Mouse (Mus musculus) myocyte (in vitro differentiated cells): Measurements from ENCODE around the gene Islr2. TPM values are rescaled to one million over a fixed set of nuclear protein-coding genes. Genes with fewer than 3 reads are reported as not detected.

Experiments
- H3K27me3 ChIP-seq: one replicate; pipeline ENCODE4 v1.6.1; 2011; ENCODE audit not compliant: control insufficient read depth, insufficient read depth, insufficient read length
- H3K36me3 ChIP-seq: one replicate; pipeline ENCODE4 v1.6.1; 2011; ENCODE audit not compliant: control insufficient read depth, insufficient read depth
- H3K4me2 ChIP-seq: one replicate; pipeline ENCODE4 v1.6.1; 2011; ENCODE audit warnings: low read depth, control low read depth
- H3K4me3 ChIP-seq: one replicate; pipeline ENCODE4 v1.5.1; 2011; ENCODE audit warnings: mild to moderate bottlenecking, control low read depth, moderate library complexity
- H3K79me2 ChIP-seq: one replicate; pipeline ENCODE4 v1.6.1; 2011; ENCODE audit not compliant: control insufficient read depth, insufficient read depth
- H3ac ChIP-seq: one replicate; pipeline ENCODE4 v1.6.1; 2011; ENCODE audit not compliant: control insufficient read depth, insufficient read length
- CEBPB ChIP-seq: IDR thresholded peaks from 2 replicates; pipeline ENCODE4 v1.6.1; 2011; ENCODE audit warnings: mild to moderate bottlenecking, moderate library complexity; ENCODE audit not compliant: poor library complexity, insufficient read depth, severe bottlenecking
- E2F4 ChIP-seq: IDR thresholded peaks from one replicate; pipeline ENCODE4 v1.6.1; 2011; ENCODE audit warnings: mild to moderate bottlenecking, control low read depth, moderate library complexity; ENCODE audit not compliant: insufficient read depth
- MAX ChIP-seq: IDR thresholded peaks from one replicate; pipeline ENCODE4 v1.6.1; 2011; ENCODE audit warnings: low read depth, mild to moderate bottlenecking, control low read depth
- MYOD1 ChIP-seq, 3 experiments: IDR thresholded peaks; one replicate each; pipeline ENCODE4 v1.6.1; 2011; ENCODE audit warnings: control low read depth in 2 of 3, low read depth in 2 of 3, mild to moderate bottlenecking in 2 of 3, moderate library complexity in 1 of 3; ENCODE audit not compliant: insufficient read length in 2 of 3, control insufficient read depth in 1 of 3
- MYOG ChIP-seq, 3 experiments: IDR thresholded peaks; one replicate each; pipeline ENCODE4 v1.6.1; 2011; ENCODE audit warnings: control low read depth in 2 of 3, low read depth in 2 of 3, mild to moderate bottlenecking in 2 of 3; ENCODE audit not compliant: insufficient read length in 2 of 3, control insufficient read depth in 1 of 3, insufficient read depth in 1 of 3
- POLR2A ChIP-seq: IDR thresholded peaks from one replicate; pipeline ENCODE4 v1.6.1; 2011; ENCODE audit warnings: low read depth, mild to moderate bottlenecking, control low read depth, moderate library complexity; ENCODE audit not compliant: insufficient read length
- POLR2AphosphoS2 ChIP-seq: IDR thresholded peaks from one replicate; pipeline ENCODE4 v1.6.1; 2011; ENCODE audit warnings: low read depth, control low read depth; ENCODE audit not compliant: insufficient read length
- REST ChIP-seq: IDR thresholded peaks from one replicate; pipeline ENCODE4 v1.6.1; 2011; ENCODE audit warnings: mild to moderate bottlenecking, control low read depth, moderate library complexity; ENCODE audit not compliant: insufficient read depth, insufficient read length
- SRF ChIP-seq: IDR thresholded peaks from one replicate; pipeline ENCODE4 v1.6.1; 2011; ENCODE audit warnings: low read depth; ENCODE audit not compliant: control insufficient read depth, insufficient read length
- TCF12 ChIP-seq: IDR thresholded peaks from one replicate; pipeline ENCODE4 v1.6.1; 2011; ENCODE audit warnings: mild to moderate bottlenecking, control low read depth; ENCODE audit not compliant: poor library complexity, insufficient read depth, severe bottlenecking
- TCF3 ChIP-seq: IDR thresholded peaks from one replicate; pipeline ENCODE4 v1.6.1; 2011; ENCODE audit warnings: low read depth, control low read depth; ENCODE audit not compliant: insufficient read length
- USF1 ChIP-seq: IDR thresholded peaks from one replicate; pipeline ENCODE4 v1.6.1; 2011; ENCODE audit warnings: low read depth, mild to moderate bottlenecking, control low read depth, moderate library complexity
- polyA plus RNA-seq: library from polyadenylated mRNA; unstranded; fragments of >200 nt; fragmentation: generic; extraction: Trizol; gene quantifications from one replicate; pipeline ENCODE4 v1.2.1, GENCODE M21; 2012; ENCODE audit warnings: missing spikeins

The Islr2 gene
- polyA plus RNA-seq, 1 experiment = 0.32 TPM

GRCm38 (mm10) chr9:58220218-58220903 is 16.2 kb upstream of the Islr2 start:
- no peak for TF ChIP-seq POLR2A
- TF ChIP-seq POLR2AphosphoS2 = peak; percentile 16
- H3K36me3 ChIP-seq = peaks cover 17% of the 10 kb centered on the region
- no peak overlapping the region for H3K4me2 ChIP-seq
- H3ac ChIP-seq = no peak overlapping the region
- H3K27me3 ChIP-seq = no peaks in the 10 kb centered on the region
- H3K79me2 ChIP-seq = no peaks in the 10 kb centered on the region
- H3K4me3 ChIP-seq = no peak overlapping the region

GRCm38 (mm10) chr9:58218539-58218938 is 14.4 kb upstream of the Islr2 start:
- Histone ChIP-seq H3K4me3 (no peak overlapping the region), H3K36me3 (peaks cover 11% of the 10 kb centered on the region), H3K4me2 (no peak overlapping the region), H3K79me2 (no peaks in the 10 kb centered on the region), H3K27me3 (no peaks in the 10 kb centered on the region), H3ac (no peak overlapping the region)
- TF ChIP-seq MYOD1 (IDR thresholded peaks at IDR 0.05; ENCODE audit: control insufficient read depth in 1 of 3, insufficient read length in 2 of 3, low read depth in 2 of 3) (no peak), CEBPB (no peak), TCF12 (no peak), SRF (no peak), REST (no peak), POLR2AphosphoS2 (no peak), MAX (no peak), MYOG (IDR thresholded peaks at IDR 0.05; ENCODE audit: control insufficient read depth in 1 of 3, insufficient read depth in 1 of 3, insufficient read length in 2 of 3, low read depth in 2 of 3) (no peak)

- no peaks in the 10 kb centered on the region for H3K79me2 ChIP-seq
- H3K4me3 ChIP-seq = no peak overlapping the region
- H3K4me2 ChIP-seq = no peak overlapping the region
- H3K27me3 ChIP-seq = no peaks in the 10 kb centered on the region
- peak; percentile 72 for TF ChIP-seq POLR2AphosphoS2
- no peak for TF ChIP-seq MAX
- TF ChIP-seq MYOG (IDR thresholded peaks at IDR 0.05; ENCODE audit: control insufficient read depth in 1 of 3, insufficient read depth in 1 of 3, insufficient read length in 2 of 3, low read depth in 2 of 3) = no peak
- H3K36me3 ChIP-seq = peaks cover 7% of the 10 kb centered on the region
- H3ac ChIP-seq = no peak overlapping the region
These were observed 12.3 kb upstream of the Islr2 start for GRCm38 (mm10) chr9:58216402-58216801.

GRCm38 (mm10) chr9:58214519-58215180 is 10.5 kb upstream of the Islr2 start:
- Histone ChIP-seq H3K79me2 (no peaks in the 10 kb centered on the region), H3K4me3 (no peak overlapping the region), H3K36me3 (no peaks in the 10 kb centered on the region), H3K4me2 (peak overlapping the region; percentile 31), H3ac (no peak overlapping the region), H3K27me3 (no peaks in the 10 kb centered on the region)
- TF ChIP-seq CEBPB (peak; percentile 61; the same call in 1 of the 2 replicates), POLR2A (no peak)

- no peaks in the 10 kb centered on the region for H3K36me3 ChIP-seq
- no peak overlapping the region for H3K4me3 ChIP-seq
- H3K4me2 ChIP-seq = peak overlapping the region; percentile 31
- no peak overlapping the region for H3ac ChIP-seq
- no peak for TF ChIP-seq MYOG (IDR thresholded peaks at IDR 0.05; ENCODE audit: control insufficient read depth in 1 of 3, insufficient read depth in 1 of 3, insufficient read length in 2 of 3, low read depth in 2 of 3)
- no peak for TF ChIP-seq MYOD1 (IDR thresholded peaks at IDR 0.05; ENCODE audit: control insufficient read depth in 1 of 3, insufficient read length in 2 of 3, low read depth in 2 of 3)
- TF ChIP-seq E2F4 = no peak
- TF ChIP-seq CEBPB = no peak
- no peak for TF ChIP-seq TCF12
- TF ChIP-seq USF1 = no peak
- TF ChIP-seq TCF3 = no peak
- TF ChIP-seq POLR2A = no peak
- H3K27me3 ChIP-seq = no peaks in the 10 kb centered on the region
- no peaks in the 10 kb centered on the region for H3K79me2 ChIP-seq
These were observed 9.7 kb upstream of the Islr2 start for GRCm38 (mm10) chr9:58213865-58214264.
